Mouse (Mus musculus) neural tube, embryonic 10.5 days (tissue): Measurements from ENCODE around the gene Irf4.

Experiments
- DNase-seq: peaks from one replicate; pipeline ENCODE4 v3.0.0-alpha.2; 2017; ENCODE audit warnings: low spot score; ENCODE audit errors: extremely low spot score

Irf4 gene

GRCm38 (mm10) chr13:30749021-30749556 lies at the start of gene Irf4:
Gene Irf4 (plus strand): TSS chr13:30749226.
- DNase-seq = peak; percentile 60

- no peak for DNase-seq
These were observed 46.3 kb upstream of the Irf4 start for GRCm38 (mm10) chr13:30702695-30703094.

- no peak for DNase-seq
These were observed 44.6 kb upstream of the Irf4 start for GRCm38 (mm10) chr13:30704246-30705095.

GRCm38 (mm10) chr13:30711066-30711465 lies 38.0 kb upstream of the Irf4 start:
- DNase-seq = no peak

- no peak for DNase-seq
These were observed 37.3 kb upstream of the Irf4 start for GRCm38 (mm10) chr13:30711711-30712110.

- no peak for DNase-seq
These were observed 36.7 kb upstream of the Irf4 start for GRCm38 (mm10) chr13:30712280-30712679.

- no peak for DNase-seq
These were observed 35.4 kb upstream of the Irf4 start for GRCm38 (mm10) chr13:30713621-30714020.

GRCm38 (mm10) chr13:30714552-30714951 lies 34.5 kb upstream of the Irf4 start:
- DNase-seq = no peak

- no peak for DNase-seq
These were observed 34.0 kb upstream of the Irf4 start for GRCm38 (mm10) chr13:30715060-30715459.

GRCm38 (mm10) chr13:30715573-30715972 lies 33.5 kb upstream of the Irf4 start:
- no peak for DNase-seq

- DNase-seq = no peak
These were observed 32.4 kb upstream of the Irf4 start for GRCm38 (mm10) chr13:30716611-30717010.

GRCm38 (mm10) chr13:30722601-30723000 lies 26.4 kb upstream of the Irf4 start:
- no peak for DNase-seq

- DNase-seq = no peak
These were observed 25.8 kb upstream of the Irf4 start for GRCm38 (mm10) chr13:30723258-30723657.

GRCm38 (mm10) chr13:30723858-30724257 lies 25.2 kb upstream of the Irf4 start:
- no peak for DNase-seq

GRCm38 (mm10) chr13:30724691-30725271 lies 24.2 kb upstream of the Irf4 start:
- DNase-seq = no peak

GRCm38 (mm10) chr13:30726879-30727278 lies 22.1 kb upstream of the Irf4 start:
- DNase-seq = no peak

- no peak for DNase-seq
These were observed 20.9 kb upstream of the Irf4 start for GRCm38 (mm10) chr13:30728155-30728554.

- no peak for DNase-seq
These were observed 19.8 kb upstream of the Irf4 start for GRCm38 (mm10) chr13:30729245-30729644.

GRCm38 (mm10) chr13:30730104-30730793 lies 18.8 kb upstream of the Irf4 start:
- DNase-seq = no peak

GRCm38 (mm10) chr13:30732709-30733445 lies 16.1 kb upstream of the Irf4 start:
- no peak for DNase-seq

- DNase-seq = no peak
These were observed 12.3 kb upstream of the Irf4 start for GRCm38 (mm10) chr13:30736721-30737120.
